Mouse (Mus musculus): ENCODE measurements at regions not wholly inside any gene's neighbourhood (a gene's known extent, or its start where the extent isn't known, plus 50 kb on each side); places are given as distances from the start of the nearest gene placed in this dataset.

DNA sequence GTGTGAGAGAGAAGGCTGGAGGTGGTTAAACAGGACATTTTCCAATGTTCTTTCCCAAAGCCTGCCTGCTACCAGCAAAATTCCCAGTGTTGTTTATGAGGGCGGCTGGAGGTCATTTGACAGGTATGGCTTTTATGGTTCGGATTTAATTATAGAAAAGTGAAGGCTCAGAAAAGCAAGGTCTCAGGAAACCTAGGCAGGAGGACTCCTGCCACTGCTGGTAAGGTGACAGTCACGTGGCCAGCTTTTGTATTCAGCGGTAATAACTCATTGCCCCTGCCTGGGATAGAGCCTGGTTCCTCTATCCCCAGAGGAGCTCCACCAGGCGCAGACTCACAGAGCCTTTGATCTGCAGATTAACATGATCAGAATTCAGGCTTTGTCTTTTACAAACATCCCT lies 235.2 kb upstream of the Hnrnpa3 start:
- Histone ChIP-seq H3K4me1 (ENCODE audit: control insufficient read depth in 1 of 2, insufficient read depth in 2 of 2, low read length in 2 of 2) (no peaks in the 10 kb centered on the region), H3K4me3 (ENCODE audit: control insufficient read depth in 1 of 2, insufficient read depth in 1 of 2, low read depth in 2 of 2, low read length in 2 of 2) (no peak overlapping the region), H3K79me2 (ENCODE audit: control insufficient read depth, insufficient read depth, low read length, poor library complexity) (no peaks in the 10 kb centered on the region), H3K27me3 (ENCODE audit: control insufficient read depth in 1 of 2, insufficient read depth in 2 of 2, low read length in 2 of 2) (peaks cover 6 to 10% of the 10 kb centered on the region in 2 experiments), H3K36me3 (ENCODE audit: control insufficient read depth in 1 of 2, insufficient read depth in 2 of 2, low read length in 2 of 2) (no peaks in the 10 kb centered on the region), H3K9me3 (replicated peaks; ENCODE audit: insufficient read depth, low read length) (no peaks in the 10 kb centered on the region), H3K9ac (ENCODE audit: control insufficient read depth, low read depth, low read length, poor library complexity, severe bottlenecking) (no peak overlapping the region), H3K27ac (ENCODE audit: control insufficient read depth, low read depth, low read length) (no peak overlapping the region)
- TF ChIP-seq SMC3 (IDR thresholded peaks at IDR 0.05; ENCODE audit: low read depth, low read length) (no peak), USF1 (IDR thresholded peaks at IDR 0.05; ENCODE audit: low read depth, low read length) (peak; percentile 42; the same call in 1 of the 2 replicates)
- DNase-seq (ENCODE audit: low read depth, low spot score) = no peak

DNA sequence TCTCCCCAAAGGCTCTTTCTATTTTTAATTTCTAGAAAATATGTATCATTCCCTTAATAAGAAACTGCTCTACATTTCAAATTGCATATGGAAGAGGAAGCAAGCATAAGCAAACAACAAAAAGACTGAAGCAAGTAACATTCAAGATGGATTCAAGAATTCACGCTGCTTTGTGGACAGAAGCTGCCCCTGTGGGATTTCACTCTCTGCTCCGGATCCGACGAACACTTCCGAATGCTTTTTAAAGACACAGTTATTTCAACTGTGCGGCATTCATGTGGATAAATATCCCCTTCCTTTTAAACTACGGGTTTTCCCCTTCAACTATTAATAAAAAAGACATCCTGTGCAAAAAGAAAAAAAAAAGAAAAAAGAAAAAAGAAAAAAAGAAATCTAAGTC lies 234.7 kb upstream of the Hnrnpa3 start:
- Histone ChIP-seq H3K27me3 (ENCODE audit: control insufficient read depth in 1 of 2, insufficient read depth in 2 of 2, low read length in 2 of 2) (peaks cover 6 to 10% of the 10 kb centered on the region in 2 experiments), H3K9ac (ENCODE audit: control insufficient read depth, low read depth, low read length, poor library complexity, severe bottlenecking) (no peak overlapping the region), H3K79me2 (ENCODE audit: control insufficient read depth, insufficient read depth, low read length, poor library complexity) (no peaks in the 10 kb centered on the region), H3K4me3 (ENCODE audit: control insufficient read depth in 1 of 2, insufficient read depth in 1 of 2, low read depth in 2 of 2, low read length in 2 of 2) (no peak overlapping the region), H3K36me3 (ENCODE audit: control insufficient read depth in 1 of 2, insufficient read depth in 2 of 2, low read length in 2 of 2) (no peaks in the 10 kb centered on the region), H3K4me1 (ENCODE audit: control insufficient read depth in 1 of 2, insufficient read depth in 2 of 2, low read length in 2 of 2) (no peaks in the 10 kb centered on the region), H3K9me3 (replicated peaks; ENCODE audit: insufficient read depth, low read length) (no peaks in the 10 kb centered on the region), H3K27ac (ENCODE audit: control insufficient read depth, low read depth, low read length) (no peak overlapping the region)
- no peak for DNase-seq (ENCODE audit: low read depth, low spot score)
- TF ChIP-seq MEF2A (IDR thresholded peaks at IDR 0.05; ENCODE audit: extremely low read depth, insufficient replicate concordance, low read depth, low read length, poor library complexity, severe bottlenecking) = no peak
- no peak for TF ChIP-seq NELFE (IDR thresholded peaks at IDR 0.05; ENCODE audit: low read depth, low read length)
- TF ChIP-seq USF1 (IDR thresholded peaks at IDR 0.05; ENCODE audit: low read depth, low read length) = no peak
- TF ChIP-seq ZKSCAN1 (IDR thresholded peaks at IDR 0.05; ENCODE audit: low read depth, low read length) = no peak
- no peak for TF ChIP-seq RAD21 (IDR thresholded peaks at IDR 0.05; ENCODE audit: low read depth, low read length)
- no peak for TF ChIP-seq EP300 (IDR thresholded peaks at IDR 0.05; ENCODE audit: low read depth in 1 of 2, low read length in 2 of 2)
- TF ChIP-seq NRF1 (IDR thresholded peaks at IDR 0.05; ENCODE audit: insufficient read depth, low read depth, low read length, poor library complexity, severe bottlenecking) = no peak

DNA sequence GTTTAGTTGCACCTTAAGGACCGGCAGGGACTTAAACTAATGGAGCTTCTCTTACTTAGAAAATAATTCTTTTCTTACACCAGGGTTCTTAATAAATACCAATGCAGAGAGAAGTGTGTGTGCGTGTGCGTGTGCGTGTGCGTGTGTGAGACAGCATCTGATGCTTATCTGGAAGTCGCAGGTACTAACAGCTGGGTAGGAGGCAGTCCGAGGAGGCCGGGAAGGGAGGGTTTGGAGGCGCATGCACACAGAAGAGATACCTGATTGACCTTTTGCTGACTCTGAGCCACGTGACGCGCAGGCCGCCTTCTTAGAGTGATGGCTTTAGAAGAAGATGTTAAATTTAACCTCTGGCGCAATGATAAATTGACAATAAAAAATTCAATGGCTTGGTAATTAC lies 234.2 kb upstream of the Hnrnpa3 start:
- Histone ChIP-seq H3K36me3 (ENCODE audit: control insufficient read depth in 1 of 2, insufficient read depth in 2 of 2, low read length in 2 of 2) (no peaks in the 10 kb centered on the region), H3K9ac (ENCODE audit: control insufficient read depth, low read depth, low read length, poor library complexity, severe bottlenecking) (no peak overlapping the region), H3K27ac (ENCODE audit: control insufficient read depth, low read depth, low read length) (no peak overlapping the region), H3K27me3 (ENCODE audit: control insufficient read depth in 1 of 2, insufficient read depth in 2 of 2, low read length in 2 of 2) (peaks cover 6 to 10% of the 10 kb centered on the region in 2 experiments), H3K9me3 (replicated peaks; ENCODE audit: insufficient read depth, low read length) (no peaks in the 10 kb centered on the region), H3K79me2 (ENCODE audit: control insufficient read depth, insufficient read depth, low read length, poor library complexity) (no peaks in the 10 kb centered on the region), H3K4me1 (ENCODE audit: control insufficient read depth in 1 of 2, insufficient read depth in 2 of 2, low read length in 2 of 2) (no peaks in the 10 kb centered on the region), H3K4me3 (ENCODE audit: control insufficient read depth in 1 of 2, insufficient read depth in 1 of 2, low read depth in 2 of 2, low read length in 2 of 2) (no peak overlapping the region)
- no peak for DNase-seq (ENCODE audit: low read depth, low spot score)
- TF ChIP-seq SMC3 (IDR thresholded peaks at IDR 0.05; ENCODE audit: low read depth, low read length) (no peak), SIN3A (IDR thresholded peaks at IDR 0.05; ENCODE audit: low read length) (no peak), MEF2A (IDR thresholded peaks at IDR 0.05; ENCODE audit: extremely low read depth, insufficient replicate concordance, low read depth, low read length, poor library complexity, severe bottlenecking) (no peak), TAL1 (IDR thresholded peaks at IDR 0.05; ENCODE audit: low read length) (no peak), E2F4 (IDR thresholded peaks at IDR 0.05; ENCODE audit: borderline replicate concordance, low read depth, low read length) (no peak), NELFE (IDR thresholded peaks at IDR 0.05; ENCODE audit: low read depth, low read length) (no peak), USF1 (IDR thresholded peaks at IDR 0.05; ENCODE audit: low read depth, low read length) (no peak), GABPA (IDR thresholded peaks at IDR 0.05; ENCODE audit: low read depth, low read length) (no peak), JUND (IDR thresholded peaks at IDR 0.05; ENCODE audit: low read depth, low read length) (no peak), UBTF (IDR thresholded peaks at IDR 0.05; ENCODE audit: borderline replicate concordance, insufficient read depth, low read depth, low read length) (no peak), ZC3H11A (IDR thresholded peaks at IDR 0.05; ENCODE audit: low read depth, low read length) (no peak), HCFC1 (IDR thresholded peaks at IDR 0.05; ENCODE audit: low read depth, low read length) (no peak), ZMIZ1 (IDR thresholded peaks at IDR 0.05; ENCODE audit: low read depth, low read length) (no peak)

Data from MEL (cell line).